Mouse (Mus musculus): ENCODE data around the gene Notch2. TPM values are rescaled to one million over a fixed set of nuclear protein-coding genes. Genes with fewer than 3 reads are reported as not detected.

The Notch2 gene
- polyA plus RNA-seq, 1 experiment from 2014 or later, result 6.4 TPM

DNA sequence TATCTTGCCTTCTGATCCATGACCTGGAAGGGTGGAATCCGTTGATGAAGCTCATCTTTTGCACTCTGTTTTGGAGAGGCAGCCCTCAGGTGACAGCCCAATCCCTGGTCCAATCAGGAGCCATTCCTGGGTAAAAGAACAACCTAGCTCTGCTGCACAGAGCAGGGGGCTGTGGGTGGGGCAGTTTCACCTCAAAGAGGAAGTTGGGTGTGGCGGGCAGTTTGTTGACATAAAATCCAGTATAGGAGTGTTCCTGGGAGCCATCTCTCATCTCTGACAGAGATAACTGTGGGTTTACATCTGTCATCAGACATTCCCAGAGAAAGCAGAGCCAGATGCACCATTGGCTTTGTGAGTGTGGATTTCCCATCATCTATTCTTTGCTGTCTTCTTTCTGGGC is 34.6 kb upstream of the Notch2 start:
- H3K9me3 ChIP-seq (replicated peaks), result no peaks in the 10 kb centered on the region
- H3K27ac ChIP-seq (replicated peaks), result no peak overlapping the region
- no peak overlapping the region for H3K4me3 ChIP-seq (replicated peaks)
- no peak for ATAC-seq (ENCODE audit: insufficient read depth)
- no peaks in the 10 kb centered on the region for H3K4me1 ChIP-seq (replicated peaks)
- WGBS (ENCODE audit: insufficient replicate concordance), result 49% methylated on average over 2 of the region's 2 CpGs
- H3K4me2 ChIP-seq, result no peak overlapping the region
- no peaks in the 10 kb centered on the region for H3K27me3 ChIP-seq
- H3K36me3 ChIP-seq (replicated peaks), result no peaks in the 10 kb centered on the region
- H3K9ac ChIP-seq, result no peak overlapping the region

DNA sequence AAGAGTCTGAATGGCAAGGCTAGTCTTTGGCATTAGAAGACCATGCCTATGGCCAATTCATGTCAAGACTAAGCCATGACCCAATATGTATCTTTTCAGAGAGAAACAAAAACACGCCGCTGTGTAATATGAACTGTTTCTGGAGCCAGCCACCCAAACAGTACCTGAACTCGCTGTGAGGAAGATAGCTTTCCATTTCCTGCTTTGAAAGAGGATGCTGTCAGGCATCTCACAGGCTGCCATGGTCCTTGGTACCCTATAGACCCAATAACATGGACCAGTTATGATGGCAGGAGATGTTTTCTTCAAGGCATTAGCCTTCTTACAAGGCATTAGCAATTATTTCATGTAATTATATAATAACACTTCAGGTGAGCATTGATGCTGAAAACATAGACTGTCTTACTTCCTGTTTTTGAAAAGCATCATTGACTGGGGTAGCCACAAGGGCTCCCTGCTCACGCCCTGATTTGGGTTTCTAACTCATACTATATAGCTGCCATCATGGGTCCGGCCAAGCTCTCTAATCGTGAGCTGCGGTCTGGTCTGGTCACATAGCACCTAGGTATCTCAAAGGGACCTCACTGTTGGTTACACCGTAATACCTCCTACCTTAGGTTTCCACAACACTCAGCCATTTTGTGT is 32.5 kb upstream of the Notch2 start:
- WGBS (ENCODE audit: insufficient replicate concordance), result 72% methylated on average over 8 of the region's 8 CpGs
- H3K9ac ChIP-seq, result no peak overlapping the region
- H3K4me3 ChIP-seq (replicated peaks), result no peak overlapping the region

DNA sequence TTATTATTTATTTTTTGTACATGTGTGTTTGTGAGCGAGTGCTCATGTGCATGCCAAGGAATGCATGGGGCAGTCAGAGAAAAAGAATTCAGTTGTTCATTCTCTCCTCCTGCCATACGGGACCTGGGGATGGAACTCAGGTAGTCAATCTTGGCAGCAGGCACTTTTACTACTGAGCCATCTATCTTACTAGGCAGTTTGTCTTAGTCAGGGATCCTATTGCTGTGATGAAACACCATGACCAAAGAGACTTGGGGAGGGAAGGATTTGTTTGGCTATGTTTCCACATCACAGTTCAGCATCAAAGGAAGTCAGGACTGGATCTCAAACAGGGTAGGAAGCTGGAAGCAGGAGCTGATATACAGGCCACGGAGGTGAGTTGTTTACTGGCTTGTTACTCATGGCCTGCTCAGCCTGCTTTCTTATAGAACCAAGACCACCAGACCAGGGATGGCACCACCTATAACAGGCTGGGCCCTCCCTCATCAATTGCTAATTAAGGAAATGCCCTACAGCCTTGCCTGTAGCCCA is 31.9 kb upstream of the Notch2 start:
- no peak overlapping the region for H3K9ac ChIP-seq
- WGBS (ENCODE audit: insufficient replicate concordance), result 60% methylated on average over 3 of the region's 3 CpGs
- no peak overlapping the region for H3K4me3 ChIP-seq (replicated peaks)

More for the DNA sequence above, 32.5 kb upstream of the Notch2 start:
- no peaks in the 10 kb centered on the region for H3K36me3 ChIP-seq (replicated peaks)
- H3K4me2 ChIP-seq, result no peak overlapping the region
- H3K4me1 ChIP-seq (replicated peaks), result no peaks in the 10 kb centered on the region
- no peaks in the 10 kb centered on the region for H3K9me3 ChIP-seq (replicated peaks)
- H3K27me3 ChIP-seq, result no peaks in the 10 kb centered on the region
- ATAC-seq (ENCODE audit: insufficient read depth), result no peak
- no peak overlapping the region for H3K27ac ChIP-seq (replicated peaks)

DNA sequence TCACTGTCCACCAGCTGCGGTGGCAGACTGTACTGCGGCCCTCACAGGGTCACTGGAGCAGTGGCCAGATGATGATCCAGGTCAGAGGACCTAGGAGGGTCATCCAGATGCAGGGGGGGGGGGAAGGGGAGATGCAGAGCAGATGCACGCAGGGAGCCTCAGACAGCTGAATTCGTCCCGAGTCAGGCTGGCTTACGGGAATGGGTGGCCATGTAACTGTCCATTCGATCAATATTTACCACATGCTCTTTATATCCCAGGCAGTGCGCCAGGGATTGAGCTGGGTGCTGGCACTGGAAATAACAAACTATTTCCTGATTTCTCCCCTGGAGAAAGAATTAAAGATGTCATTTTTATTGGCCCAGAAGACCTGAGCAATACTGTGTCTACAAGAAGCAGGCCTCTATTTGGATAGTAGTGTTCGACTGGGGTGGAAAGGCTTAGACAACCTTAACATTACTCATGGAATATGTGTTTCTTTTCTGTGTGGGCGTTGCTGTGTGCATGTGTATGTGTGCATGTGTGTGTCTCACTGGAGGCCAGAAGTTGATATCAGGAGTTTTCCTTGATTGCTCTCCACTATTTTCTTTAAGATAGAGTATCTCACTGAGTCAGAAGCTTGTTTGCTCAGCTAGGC is 28.3 kb upstream of the Notch2 start:
- Histone ChIP-seq H3K9me3 (replicated peaks) (no peaks in the 10 kb centered on the region), H3K36me3 (replicated peaks) (no peaks in the 10 kb centered on the region), H3K27ac (replicated peaks) (no peak overlapping the region), H3K4me3 (replicated peaks) (no peak overlapping the region), H3K27me3 (no peaks in the 10 kb centered on the region), H3K9ac (no peak overlapping the region), H3K4me1 (replicated peaks) (peaks cover 8% of the 10 kb centered on the region), H3K4me2 (no peak overlapping the region)
- 68% methylated on average over 10 of the region's 10 CpGs for WGBS (ENCODE audit: insufficient replicate concordance)
- no peak for ATAC-seq (ENCODE audit: insufficient read depth)

More for the DNA sequence above, 31.9 kb upstream of the Notch2 start:
- Histone ChIP-seq H3K4me1 (replicated peaks) (no peaks in the 10 kb centered on the region), H3K27me3 (no peaks in the 10 kb centered on the region), H3K27ac (replicated peaks) (no peak overlapping the region), H3K36me3 (replicated peaks) (no peaks in the 10 kb centered on the region), H3K4me2 (no peak overlapping the region), H3K9me3 (replicated peaks) (no peaks in the 10 kb centered on the region)
- ATAC-seq (ENCODE audit: insufficient read depth), result no peak

DNA sequence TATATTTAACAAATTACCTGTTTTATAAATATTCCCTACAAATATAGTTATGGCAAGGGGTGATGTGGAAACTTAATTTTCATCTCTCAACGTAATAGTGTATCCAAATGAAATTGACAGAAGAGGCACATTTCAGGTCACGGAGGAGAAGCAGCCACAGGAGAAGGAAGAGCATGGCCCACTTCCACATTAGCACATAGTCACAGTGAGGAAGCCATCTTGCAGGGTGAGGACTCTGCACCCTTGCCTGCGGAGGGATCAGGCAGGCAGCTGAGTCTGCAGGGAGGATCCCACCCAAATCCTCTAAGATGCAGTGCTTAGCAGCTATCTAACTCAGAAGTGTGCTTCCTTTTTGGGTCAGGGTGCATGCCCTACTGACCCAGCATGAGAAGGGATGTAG is 27.6 kb upstream of the Notch2 start:
- Histone ChIP-seq H3K9me3 (replicated peaks) (no peaks in the 10 kb centered on the region), H3K4me3 (replicated peaks) (no peak overlapping the region), H3K4me2 (no peak overlapping the region), H3K4me1 (replicated peaks) (peaks cover 8% of the 10 kb centered on the region), H3K36me3 (replicated peaks) (no peaks in the 10 kb centered on the region), H3K27ac (replicated peaks) (no peak overlapping the region), H3K27me3 (no peaks in the 10 kb centered on the region), H3K9ac (no peak overlapping the region)
- no peak for ATAC-seq (ENCODE audit: insufficient read depth)
- WGBS (ENCODE audit: insufficient replicate concordance), result 68% methylated on average over 3 of the region's 3 CpGs

DNA sequence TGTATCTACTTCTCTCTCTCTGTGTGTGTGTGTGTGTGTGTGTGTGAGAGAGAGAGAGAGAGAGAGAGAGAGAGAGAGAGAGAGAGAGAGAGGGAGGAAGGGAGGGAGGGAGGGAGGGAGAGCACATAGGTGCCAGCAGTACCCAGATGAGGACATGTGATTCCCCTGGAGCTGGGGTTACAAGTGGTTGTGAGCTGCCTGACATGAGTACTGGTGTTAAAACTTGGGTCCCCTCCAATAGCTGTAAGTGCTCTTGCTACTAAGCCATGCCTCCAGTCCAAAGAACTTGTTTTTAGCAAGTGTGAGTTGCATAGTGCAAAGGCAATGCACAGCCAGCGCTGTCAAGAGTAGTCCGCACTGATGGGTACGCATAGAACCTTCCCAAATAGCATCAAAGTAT is 26.2 kb upstream of the Notch2 start:
- no peaks in the 10 kb centered on the region for H3K36me3 ChIP-seq (replicated peaks)
- no peak overlapping the region for H3K9ac ChIP-seq
- peaks cover 8% of the 10 kb centered on the region for H3K4me1 ChIP-seq (replicated peaks)
- WGBS (ENCODE audit: insufficient replicate concordance), result 83% methylated on average over 3 of the region's 3 CpGs
- no peaks in the 10 kb centered on the region for H3K27me3 ChIP-seq
- H3K27ac ChIP-seq (replicated peaks), result no peak overlapping the region
- ATAC-seq (ENCODE audit: insufficient read depth), result no peak
- no peak overlapping the region for H3K4me2 ChIP-seq
- no peaks in the 10 kb centered on the region for H3K9me3 ChIP-seq (replicated peaks)
- H3K4me3 ChIP-seq (replicated peaks), result no peak overlapping the region

DNA sequence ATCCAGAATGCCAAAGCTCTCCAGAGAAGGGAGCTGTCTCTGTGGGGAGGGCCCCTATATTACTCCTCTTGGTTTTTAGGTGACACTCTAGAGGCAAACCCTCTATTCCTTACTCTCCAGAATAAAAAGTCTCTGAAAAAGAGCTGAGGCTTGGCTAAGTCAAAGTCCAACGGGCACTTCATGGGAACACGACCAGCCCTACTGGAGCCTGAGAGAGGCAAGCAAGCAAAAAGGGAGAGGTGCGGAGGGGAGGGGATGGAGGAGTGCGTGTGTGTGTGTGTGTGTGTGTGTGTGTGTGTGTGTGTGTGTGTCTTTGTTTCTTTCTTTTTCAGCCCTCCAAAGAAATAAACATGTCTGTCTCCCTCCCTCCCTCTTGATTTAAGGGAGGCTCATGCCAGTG is 24.6 kb upstream of the Notch2 start:
- no peaks in the 10 kb centered on the region for H3K9me3 ChIP-seq (replicated peaks)
- 64% methylated on average over 4 of the region's 4 CpGs for WGBS (ENCODE audit: insufficient replicate concordance)
- H3K27me3 ChIP-seq, result no peaks in the 10 kb centered on the region
- H3K4me3 ChIP-seq (replicated peaks), result no peak overlapping the region
- H3K4me2 ChIP-seq, result no peak overlapping the region
- no peak for ATAC-seq (ENCODE audit: insufficient read depth)
- H3K4me1 ChIP-seq (replicated peaks), result peaks cover 8% of the 10 kb centered on the region
- peak overlapping the region; percentile 24; the same call in 1 of the 2 replicates for H3K27ac ChIP-seq (replicated peaks)
- H3K9ac ChIP-seq, result no peak overlapping the region
- no peaks in the 10 kb centered on the region for H3K36me3 ChIP-seq (replicated peaks)

DNA sequence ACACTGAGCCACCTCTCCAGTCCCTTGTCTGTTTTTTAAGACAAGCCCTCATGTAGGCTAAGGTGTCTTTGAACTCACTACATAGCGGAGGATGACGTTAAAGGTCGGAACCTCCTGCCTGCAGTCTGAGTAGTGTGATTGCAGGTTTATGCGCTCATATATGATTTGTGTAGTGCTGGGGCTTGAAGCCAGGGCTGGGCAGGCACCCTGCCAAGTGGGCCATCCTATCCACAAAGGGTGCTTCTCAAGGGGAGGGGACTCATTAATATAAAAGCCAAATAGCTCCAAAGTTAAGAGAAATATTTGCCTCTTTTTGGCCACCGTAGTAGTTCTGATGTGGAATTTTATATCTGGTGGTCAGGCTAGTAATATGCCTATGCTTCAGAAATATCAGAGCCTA is 22.8 kb upstream of the Notch2 start:
- Histone ChIP-seq H3K27me3 (no peaks in the 10 kb centered on the region), H3K4me3 (replicated peaks) (no peak overlapping the region), H3K4me2 (no peak overlapping the region), H3K9me3 (replicated peaks) (no peaks in the 10 kb centered on the region), H3K36me3 (replicated peaks) (no peaks in the 10 kb centered on the region), H3K27ac (replicated peaks) (no peak overlapping the region), H3K9ac (no peak overlapping the region), H3K4me1 (replicated peaks) (peaks cover 14% of the 10 kb centered on the region)
- no peak for ATAC-seq (ENCODE audit: insufficient read depth)
- 85% methylated on average over 5 of the region's 5 CpGs for WGBS (ENCODE audit: insufficient replicate concordance)

DNA sequence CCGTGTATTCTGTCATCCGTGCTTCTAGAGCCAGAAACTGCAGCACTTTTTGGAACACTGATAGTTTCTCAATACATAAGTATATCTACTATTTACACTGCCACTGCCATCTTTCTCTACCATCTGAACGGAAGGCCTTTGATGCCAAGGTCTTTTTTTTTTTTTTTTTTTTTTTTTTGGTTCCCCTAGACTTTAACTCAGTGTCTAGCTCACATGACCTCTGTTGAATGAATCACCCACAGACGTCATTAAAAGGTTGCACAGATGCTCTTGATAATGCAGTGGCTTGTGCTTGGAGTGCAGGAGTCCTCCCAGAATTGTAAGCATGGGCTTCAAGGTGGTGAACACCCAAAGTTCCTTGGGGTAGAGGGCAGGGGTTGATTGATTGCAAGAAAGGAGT is 21.0 kb upstream of the Notch2 start:
- Histone ChIP-seq H3K4me2 (no peak overlapping the region), H3K27me3 (no peaks in the 10 kb centered on the region), H3K9ac (no peak overlapping the region), H3K4me1 (replicated peaks) (peaks cover 14% of the 10 kb centered on the region), H3K9me3 (replicated peaks) (no peaks in the 10 kb centered on the region), H3K4me3 (replicated peaks) (no peak overlapping the region), H3K27ac (replicated peaks) (no peak overlapping the region), H3K36me3 (replicated peaks) (no peaks in the 10 kb centered on the region)
- ATAC-seq (ENCODE audit: insufficient read depth), result no peak
- 55% methylated on average over 4 of the region's 4 CpGs for WGBS (ENCODE audit: insufficient replicate concordance)

DNA sequence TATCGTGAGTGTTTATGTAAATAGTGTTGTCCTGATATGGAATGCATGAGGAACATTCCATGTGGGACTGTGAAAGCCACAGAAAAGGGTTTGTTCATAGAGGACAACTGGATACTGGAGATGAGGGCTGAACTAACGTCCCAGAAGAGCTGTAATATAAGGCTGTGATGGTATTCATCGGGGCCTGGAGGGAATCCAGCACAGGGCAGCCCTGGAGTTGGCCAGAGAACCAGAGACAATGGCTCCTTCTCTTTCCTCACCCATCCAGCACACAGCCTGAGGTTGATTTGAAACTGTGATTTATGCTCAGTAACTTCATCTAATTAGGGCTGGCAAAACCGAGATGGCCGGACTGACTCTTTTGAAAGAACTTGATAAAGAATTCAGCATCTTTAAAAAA is 20.1 kb upstream of the Notch2 start:
- H3K36me3 ChIP-seq (replicated peaks), result no peaks in the 10 kb centered on the region
- no peak overlapping the region for H3K4me3 ChIP-seq (replicated peaks)
- no peak overlapping the region for H3K27ac ChIP-seq (replicated peaks)
- WGBS (ENCODE audit: insufficient replicate concordance), result 56% methylated on average over 5 of the region's 5 CpGs
- H3K9ac ChIP-seq, result no peak overlapping the region
- no peaks in the 10 kb centered on the region for H3K27me3 ChIP-seq
- H3K4me1 ChIP-seq (replicated peaks), result peaks cover 19% of the 10 kb centered on the region
- no peaks in the 10 kb centered on the region for H3K9me3 ChIP-seq (replicated peaks)
- no peak overlapping the region for H3K4me2 ChIP-seq
- no peak for ATAC-seq (ENCODE audit: insufficient read depth)

DNA sequence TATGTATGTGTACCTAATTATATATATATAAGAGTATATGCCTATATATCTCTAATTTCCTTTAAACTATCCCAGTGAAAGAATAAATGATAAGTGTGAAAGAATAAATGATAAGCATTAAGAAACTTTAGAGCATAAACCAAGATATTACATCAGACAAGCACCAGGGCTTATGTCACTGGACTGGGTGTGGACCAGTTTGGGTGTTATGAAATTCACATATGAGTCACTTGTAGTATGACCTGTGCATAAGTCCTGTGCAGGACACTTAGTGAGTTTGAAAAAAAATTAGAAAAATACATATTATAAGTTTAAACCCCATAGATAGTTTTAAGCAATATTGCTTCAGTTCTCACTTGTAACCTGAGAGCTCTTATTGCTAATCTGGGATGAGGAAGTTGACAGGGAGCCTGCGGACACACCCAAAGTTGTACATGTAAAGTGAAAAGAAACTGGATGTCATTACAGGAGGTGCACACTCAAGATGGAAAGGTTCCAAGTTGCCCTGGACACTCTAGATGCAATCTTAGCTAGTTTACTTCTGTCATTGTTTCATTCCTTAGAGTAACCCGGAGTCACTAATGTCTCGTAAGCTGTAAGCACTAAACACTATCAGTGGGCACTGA is 19.3 kb upstream of the Notch2 start:
- no peaks in the 10 kb centered on the region for H3K9me3 ChIP-seq (replicated peaks)
- H3K27me3 ChIP-seq, result no peaks in the 10 kb centered on the region
- peak overlapping the region; percentile 61; the same call in 1 of the 2 replicates for H3K27ac ChIP-seq (replicated peaks)
- 63% methylated on average over 3 of the region's 3 CpGs for whole genome bisulfite sequencing (ENCODE audit: insufficient replicate concordance)
- H3K9ac ChIP-seq, result no peak overlapping the region; the same call in 1 of the 2 replicates
- no peaks in the 10 kb centered on the region for H3K36me3 ChIP-seq (replicated peaks)
- no peak overlapping the region for H3K4me3 ChIP-seq (replicated peaks)
- H3K4me1 ChIP-seq (replicated peaks), result peaks cover 19% of the 10 kb centered on the region
- no peak overlapping the region for H3K4me2 ChIP-seq
- ATAC-seq (ENCODE audit: insufficient read depth), result no peak

All from liver, embryonic 15.5 days (tissue).